Mouse (Mus musculus) forebrain, embryonic 12.5 days (tissue): Measurements from ENCODE around the gene Il18. TPM values are rescaled to one million over a fixed set of nuclear protein-coding genes. Genes with fewer than 3 reads are reported as not detected.
"Not testable (repeated sequence)": the region's sequence is repeated elsewhere in the genome, so short reads cannot be mapped to it uniquely, and the experiment has no call there.

ENCODE experiments used
- ATAC-seq: fragments of 200-750 bp; cut with Nextera tagmentation; 2 replicates; pipeline ENCODE4 v1.8.0; 2017; ENCODE audit warnings: moderate TSS enrichment; ENCODE audit not compliant: low FRiP score
- H3K27ac ChIP-seq: fragments of 300-500 bp; sonication (generic); 2 replicates; pipeline ENCODE4 v1.5.1; 2016; ENCODE audit warnings: mild to moderate bottlenecking
- H3K27me3 ChIP-seq: fragments of 300-500 bp; sonication (generic); 2 replicates; pipeline ENCODE4 v1.6.1; 2016; ENCODE audit warnings: mild to moderate bottlenecking
- H3K36me3 ChIP-seq: fragments of 300-500 bp; sonication (generic); replicated peaks from 2 replicates; pipeline ENCODE4 v1.6.1; 2016; ENCODE audit warnings: mild to moderate bottlenecking
- H3K4me1 ChIP-seq: fragments of 300-500 bp; sonication (generic); 2 replicates; pipeline ENCODE4 v1.6.1; 2016
- H3K4me2 ChIP-seq: fragments of 300-500 bp; sonication (generic); 2 replicates; pipeline ENCODE4 v1.6.1; 2016; ENCODE audit warnings: mild to moderate bottlenecking, moderate library complexity
- H3K4me3 ChIP-seq: fragments of 300-500 bp; sonication (generic); replicated peaks from 2 replicates; pipeline ENCODE4 v1.5.1; 2016; ENCODE audit warnings: mild to moderate bottlenecking
- H3K9ac ChIP-seq: fragments of 300-500 bp; sonication (generic); 2 replicates; pipeline ENCODE4 v1.6.1; 2016; ENCODE audit warnings: mild to moderate bottlenecking
- H3K9me3 ChIP-seq: fragments of 300-500 bp; sonication (generic); 2 replicates; pipeline ENCODE4 v1.6.1; 2016
- WGBS: fragments of 180-500 bp; shearing (Covaris S2); methylation state at CpG from one replicate; pipeline ENCODE4 v1.1.7; 2016; 5-methylcytosine and 5-hydroxymethylcytosine counted together
- polyA plus RNA-seq: library from polyadenylated mRNA; unstranded; fragments of >200 nt; fragmentation: Nextera tagmentation; extraction: Ambion mirVana; gene quantifications from 2 replicates; pipeline ENCODE4 v1.2.1, GENCODE M21; 2016

The Il18 gene
- polyA plus RNA-seq, 1 experiment from 2014 or later: 16.1 TPM

GRCm38 (mm10) chr9:50617794-50618330 lies 63.2 kb downstream of the Il18 start:
- H3K4me2 ChIP-seq: peak overlapping the region; percentile 76
- peaks cover 24% of the 10 kb centered on the region for H3K36me3 ChIP-seq
- H3K27me3 ChIP-seq: no peaks in the 10 kb centered on the region
- H3K4me1 ChIP-seq: peaks cover 14% of the 10 kb centered on the region
- no peaks in the 10 kb centered on the region for H3K9me3 ChIP-seq
- no peak overlapping the region for H3K27ac ChIP-seq
- no peak for ATAC-seq
- WGBS: 67% methylated on average over 9 of the region's 9 CpGs
- H3K4me3 ChIP-seq: peak overlapping the region; percentile 98
- H3K9ac ChIP-seq: no peak overlapping the region; the same call in 1 of the 2 replicates

GRCm38 (mm10) chr9:50630903-50631302 lies 76.3 kb downstream of the Il18 start:
- H3K9ac ChIP-seq, H3K9me3 ChIP-seq, H3K4me2 ChIP-seq, ATAC-seq, H3K27ac ChIP-seq, H3K4me1 ChIP-seq, H3K27me3 ChIP-seq, H3K4me3 ChIP-seq: not testable (repeated sequence)
- WGBS: 90% methylated on average over 6 of the region's 8 CpGs
- H3K36me3 ChIP-seq: peaks cover 25% of the 10 kb centered on the region

Other genes starting within 250 kb of the Il18 start
- gene Rpl10-ps3, start 209.9 kb upstream of the Il18 start, polyA plus RNA-seq: 110 and 119 TPM in 2 replicates
- gene Plet1, start 60.3 kb upstream of the Il18 start, polyA plus RNA-seq: 0.36 TPM in 1 of 2 replicates, not detected in the other
- 95.4 and 96.2 TPM in 2 replicates for gene Pts, start 26.1 kb upstream of the Il18 start, polyA plus RNA-seq
- 0.46 and 0.56 TPM in 2 replicates for gene Bco2, start 354 bp downstream of the Il18 start, polyA plus RNA-seq
- 0.32 and 0.33 TPM in 2 replicates for gene Tex12, start 6.5 kb downstream of the Il18 start, polyA plus RNA-seq
- gene Sdhd, start 49.0 kb downstream of the Il18 start, polyA plus RNA-seq: 219 and 221 TPM in 2 replicates
- 385 and 386 TPM in 2 replicates for gene Timm8b, start 49.1 kb downstream of the Il18 start, polyA plus RNA-seq
- gene Pih1d2, start 62.5 kb downstream of the Il18 start, polyA plus RNA-seq: 8.2 and 8.7 TPM in 2 replicates
- gene Nkapd1, start 62.6 kb downstream of the Il18 start, polyA plus RNA-seq: 27.0 and 28.3 TPM in 2 replicates
- 43.4 and 48.3 TPM in 2 replicates for gene Dlat, start 105.0 kb downstream of the Il18 start, polyA plus RNA-seq
- gene Dixdc1, start 184.7 kb downstream of the Il18 start, polyA plus RNA-seq: 18.2 and 18.6 TPM in 2 replicates
- gene 2310030G06Rik, start 191.7 kb downstream of the Il18 start, polyA plus RNA-seq: 0.88 and 1.6 TPM in 2 replicates
- 3.9 and 6.5 TPM in 2 replicates for gene Cryab, start 196.5 kb downstream of the Il18 start, polyA plus RNA-seq
- gene Hspb2, start 197.5 kb downstream of the Il18 start, polyA plus RNA-seq: 0.54 TPM in 1 of 2 replicates, not detected in the other
- gene Fdxacb1, start 213.4 kb downstream of the Il18 start, polyA plus RNA-seq: 10.6 and 11.7 TPM in 2 replicates
- gene Alg9, start 220.2 kb downstream of the Il18 start, polyA plus RNA-seq: 38.0 and 40.6 TPM in 2 replicates
- gene 1110032A03Rik, start 220.7 kb downstream of the Il18 start, polyA plus RNA-seq: 35.6 and 38.0 TPM in 2 replicates